Mouse (Mus musculus) stomach, embryonic 14.5 days (tissue): Measurements from ENCODE around the gene Ppp1cc. TPM values are rescaled to one million over a fixed set of nuclear protein-coding genes. Genes with fewer than 3 reads are reported as not detected.

Experiments
- ATAC-seq: fragments of 200-750 bp; cut with Nextera tagmentation; 2 replicates; pipeline ENCODE4 v1.8.0; 2017; ENCODE audit warnings: low read depth, moderate TSS enrichment; ENCODE audit not compliant: insufficient number of reproducible peaks, insufficient read depth, low FRiP score
- H3K27ac ChIP-seq: fragments of 300-500 bp; sonication (generic); 2 replicates; pipeline ENCODE4 v1.5.1; 2014; ENCODE audit warnings: mild to moderate bottlenecking, low read length, moderate library complexity, mixed read lengths
- H3K27me3 ChIP-seq: fragments of 300-500 bp; sonication (generic); 2 replicates; pipeline ENCODE4 v1.6.1; 2014; ENCODE audit warnings: low read length, control low read depth, mixed read lengths; ENCODE audit not compliant: control insufficient read depth, insufficient read depth
- H3K36me3 ChIP-seq: fragments of 300-500 bp; sonication (generic); 2 replicates; pipeline ENCODE4 v1.6.1; 2014; ENCODE audit warnings: mild to moderate bottlenecking, control low read depth, low read length, moderate library complexity, mixed read lengths; ENCODE audit not compliant: control insufficient read depth, insufficient read depth
- H3K4me1 ChIP-seq: fragments of 300-500 bp; sonication (generic); 2 replicates; pipeline ENCODE4 v1.6.1; 2014; ENCODE audit warnings: low read length, control low read depth, mixed read lengths; ENCODE audit not compliant: control insufficient read depth, insufficient read depth
- H3K4me2 ChIP-seq: fragments of 300-500 bp; sonication (generic); replicated peaks from 2 replicates; pipeline ENCODE4 v1.6.1; 2014; ENCODE audit warnings: low read depth, low read length, control low read depth
- H3K4me3 ChIP-seq: fragments of 300-500 bp; sonication (generic); 2 replicates; pipeline ENCODE4 v1.5.1; 2014; ENCODE audit warnings: low read depth, low read length, control low read depth
- H3K9ac ChIP-seq: fragments of 300-500 bp; sonication (generic); replicated peaks from 2 replicates; pipeline ENCODE4 v1.6.1; 2014; ENCODE audit warnings: low read depth, mild to moderate bottlenecking, control low read depth, low read length, moderate library complexity, mixed read lengths
- H3K9me3 ChIP-seq: fragments of 300-500 bp; sonication (generic); 2 replicates; pipeline ENCODE4 v1.6.1; 2016; ENCODE audit warnings: low read depth, low read length, control low read depth; ENCODE audit not compliant: control insufficient read depth
- WGBS: fragments of 180-500 bp; shearing (Covaris S2); extraction: QIAGEN DNeasy Blood & Tissue Kit; methylation state at CpG from one replicate; pipeline ENCODE4 v1.1.7; 2014; 5-methylcytosine and 5-hydroxymethylcytosine counted together
- polyA plus RNA-seq: library from polyadenylated mRNA; unstranded; fragments of >200 nt; fragmentation: Nextera tagmentation; extraction: Ambion mirVana; gene quantifications from 2 replicates; pipeline ENCODE4 v1.2.1, GENCODE M21; 2014

The Ppp1cc gene
- polyA plus RNA-seq, 1 experiment from 2014 or later: 234 TPM

DNA sequence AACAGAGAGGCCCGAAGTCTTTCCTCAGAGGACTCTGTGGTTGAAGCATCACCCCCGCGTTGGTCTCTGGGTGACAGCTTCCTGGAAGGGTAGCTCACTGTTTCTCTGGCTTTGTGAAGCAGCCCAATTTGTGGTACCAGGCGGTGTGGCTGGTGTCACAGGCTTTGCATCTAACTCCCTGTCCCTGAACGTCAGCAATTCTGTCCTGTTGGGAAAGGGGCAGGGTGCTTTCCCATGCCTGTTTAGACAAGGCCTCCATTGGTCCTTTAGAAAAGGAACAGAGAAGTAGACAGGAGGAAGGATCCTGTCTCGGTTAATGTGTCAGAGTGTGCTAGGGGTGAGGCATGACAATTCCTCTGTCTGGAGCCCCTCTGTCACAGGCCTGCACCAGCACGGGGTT, 60.9 kb downstream of the Ppp1cc start:
- WGBS: 82% methylated on average over 7 of the region's 7 CpGs
- no peak overlapping the region for H3K4me2 ChIP-seq
- no peak overlapping the region for H3K4me3 ChIP-seq
- H3K27ac ChIP-seq: no peak overlapping the region
- no peaks in the 10 kb centered on the region for H3K27me3 ChIP-seq
- H3K36me3 ChIP-seq: no peaks in the 10 kb centered on the region
- ATAC-seq: no peak
- H3K9ac ChIP-seq: no peak overlapping the region
- 0 out of 2 replicates have a peak, but pooled peaks cover 3% of the 10 kb centered on the region for H3K4me1 ChIP-seq
- no peaks in the 10 kb centered on the region for H3K9me3 ChIP-seq

DNA sequence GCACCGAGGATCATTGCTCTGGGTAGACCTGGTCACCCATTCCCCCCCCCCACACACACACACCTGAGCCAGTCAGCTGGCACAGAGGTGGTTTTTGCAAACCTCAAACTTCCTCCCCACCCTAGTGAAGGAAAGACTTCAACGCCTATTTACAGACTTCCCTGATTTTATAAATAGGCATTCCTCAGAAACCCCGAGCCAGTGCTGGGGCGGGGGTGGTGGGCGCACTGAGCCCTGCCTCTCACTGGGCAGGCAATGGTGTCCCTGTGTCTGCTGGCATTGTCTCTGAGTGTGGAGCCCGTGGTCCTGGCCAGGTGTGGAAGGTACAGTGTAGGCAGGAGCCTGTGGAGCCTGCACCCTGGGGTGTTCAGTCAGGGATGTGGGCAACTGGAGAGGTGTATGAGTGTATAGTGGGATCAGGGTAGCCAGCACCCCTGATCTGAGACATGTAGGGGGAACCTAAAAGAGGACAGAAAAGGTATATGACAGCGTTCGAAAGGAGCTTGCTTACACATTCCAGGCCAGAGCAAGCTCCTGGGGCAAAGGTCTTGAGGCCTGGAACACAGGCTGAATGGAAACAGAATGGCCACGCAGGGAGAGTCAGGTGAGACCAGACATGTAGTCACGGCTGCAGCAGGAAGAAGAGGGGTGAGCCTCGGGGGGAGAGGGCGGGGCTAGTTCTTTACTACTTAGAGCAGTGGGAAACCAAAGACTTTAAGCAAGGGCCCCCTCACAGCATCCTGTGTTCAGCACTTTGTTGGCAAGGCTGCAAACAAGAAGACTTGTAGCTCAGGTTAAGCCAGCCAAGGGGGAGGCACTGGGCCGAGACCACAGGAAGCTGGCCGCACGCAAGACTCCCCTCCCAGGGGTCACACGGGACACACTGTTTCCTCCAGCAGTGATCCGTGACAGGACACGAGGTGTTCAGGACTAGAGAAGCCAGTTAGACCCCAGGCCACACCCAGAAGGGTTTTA, 61.9 kb downstream of the Ppp1cc start:
- H3K4me2 ChIP-seq: no peak overlapping the region
- ATAC-seq: no peak
- no peaks in the 10 kb centered on the region for H3K36me3 ChIP-seq
- WGBS: 64% methylated on average over 18 of the region's 18 CpGs
- no peak overlapping the region for H3K9ac ChIP-seq
- 0 out of 2 replicates have a peak, but pooled peaks cover 3% of the 10 kb centered on the region for H3K4me1 ChIP-seq
- no peak overlapping the region for H3K27ac ChIP-seq
- no peak overlapping the region for H3K4me3 ChIP-seq
- H3K9me3 ChIP-seq: no peaks in the 10 kb centered on the region
- H3K27me3 ChIP-seq: no peaks in the 10 kb centered on the region

DNA sequence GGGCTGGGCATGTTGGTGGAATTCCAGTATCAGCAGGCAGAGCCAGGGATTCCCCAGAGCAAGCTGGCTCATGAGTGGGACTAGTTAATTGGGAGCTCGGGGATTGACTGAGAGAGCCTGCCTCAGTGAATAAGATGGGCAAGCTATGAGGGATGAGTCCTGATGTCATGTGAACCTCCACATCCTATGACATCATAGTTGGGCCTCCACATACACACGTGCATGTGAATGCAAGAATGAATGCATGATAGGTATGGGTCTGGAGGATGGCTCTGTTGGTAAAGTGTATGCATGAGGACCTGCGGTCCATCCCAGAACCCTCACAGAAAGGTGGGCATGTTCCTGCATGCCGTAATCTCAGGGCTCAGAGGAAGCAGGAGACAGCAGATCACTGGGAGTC, 63.0 kb downstream of the Ppp1cc start:
- 88% methylated on average over 4 of the region's 4 CpGs for WGBS
- no peaks in the 10 kb centered on the region for H3K9me3 ChIP-seq
- 0 out of 2 replicates have a peak, but pooled peaks cover 3% of the 10 kb centered on the region for H3K4me1 ChIP-seq
- H3K9ac ChIP-seq: no peak overlapping the region
- no peak overlapping the region for H3K27ac ChIP-seq
- no peaks in the 10 kb centered on the region for H3K36me3 ChIP-seq
- H3K27me3 ChIP-seq: no peaks in the 10 kb centered on the region
- no peak for ATAC-seq
- no peak overlapping the region for H3K4me2 ChIP-seq
- H3K4me3 ChIP-seq: no peak overlapping the region

DNA sequence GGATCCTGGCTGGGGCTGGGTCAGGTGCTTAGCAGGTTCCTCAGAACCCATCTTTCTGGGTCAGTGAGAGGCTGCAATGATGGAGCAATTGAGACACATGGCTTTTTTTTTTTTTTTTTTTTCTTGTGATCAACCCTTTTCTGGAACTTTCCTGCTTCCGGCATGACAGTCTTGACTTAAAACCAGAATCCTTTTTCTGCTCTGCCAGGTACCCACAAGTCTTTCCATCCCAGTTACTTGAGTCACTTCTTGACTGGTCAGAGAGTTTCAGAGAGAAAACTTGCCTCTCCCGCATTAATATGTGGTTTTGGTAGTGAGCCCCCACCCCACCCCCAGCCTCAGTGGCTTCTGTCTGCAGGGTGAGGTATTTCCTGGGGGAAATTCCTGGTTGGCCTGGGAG, 66.2 kb downstream of the Ppp1cc start:
- Histone ChIP-seq H3K27ac (no peak overlapping the region), H3K4me1 (0 out of 2 replicates have a peak, but pooled peaks cover 3% of the 10 kb centered on the region), H3K36me3 (no peaks in the 10 kb centered on the region), H3K9me3 (peaks cover 6% of the 10 kb centered on the region; the same call in 1 of the 2 replicates), H3K4me3 (no peak overlapping the region), H3K9ac (no peak overlapping the region), H3K4me2 (no peak overlapping the region), H3K27me3 (no peaks in the 10 kb centered on the region)
- 98% methylated on average over 2 of the region's 2 CpGs for WGBS
- no peak for ATAC-seq

Other genes with a start within 250 kb of the Ppp1cc start
- gene Cux2, start 108.2 kb upstream of the Ppp1cc start, polyA plus RNA-seq: 9.0 and 9.6 TPM in 2 replicates
- 1.7 and 2.3 TPM in 2 replicates for gene Myl2, start 57.3 kb upstream of the Ppp1cc start, polyA plus RNA-seq
- not detected in 2 replicates for gene Ccdc63, start 17.5 kb upstream of the Ppp1cc start, polyA plus RNA-seq
- gene Hvcn1, start 48.5 kb downstream of the Ppp1cc start, polyA plus RNA-seq: 6.2 and 6.3 TPM in 2 replicates
- 6.5 and 8.2 TPM in 2 replicates for gene Tctn1, start 106.2 kb downstream of the Ppp1cc start, polyA plus RNA-seq
- 11.3 and 11.8 TPM in 2 replicates for gene Pptc7, start 126.1 kb downstream of the Ppp1cc start, polyA plus RNA-seq
- gene Rad9b, start 196.0 kb downstream of the Ppp1cc start, polyA plus RNA-seq: 13.0 and 15.3 TPM in 2 replicates
- gene Vps29, start 196.1 kb downstream of the Ppp1cc start, polyA plus RNA-seq: 209 and 221 TPM in 2 replicates
- gene Gpn3, start 213.6 kb downstream of the Ppp1cc start, polyA plus RNA-seq: 65.7 and 67.0 TPM in 2 replicates
- gene Fam216a, start 214.1 kb downstream of the Ppp1cc start, polyA plus RNA-seq: 62.9 and 64.7 TPM in 2 replicates
- gene Arpc3, start 233.6 kb downstream of the Ppp1cc start, polyA plus RNA-seq: 43.4 and 49.9 TPM in 2 replicates